Mouse (Mus musculus): ENCODE data around the gene Gm11639. TPM values are rescaled to one million over a fixed set of nuclear protein-coding genes. Genes with fewer than 3 reads are reported as not detected.

Gm11639 gene
- polyA plus RNA-seq, 1 experiment from 2014 or later: 0.08 TPM

GRCm38 (mm10) chr11:104664441-104664840, 21.1 kb upstream of the Gm11639 start:
- no peak overlapping the region for H3K9ac ChIP-seq (ENCODE audit: low read depth, low read length)
- H3K4me1 ChIP-seq (ENCODE audit: control insufficient read depth, insufficient read depth, low read length): no peaks in the 10 kb centered on the region
- no peak overlapping the region for H3K4me2 ChIP-seq (replicated peaks; ENCODE audit: low read depth, low read length)
- H3K27ac ChIP-seq (ENCODE audit: low read depth, low read length): no peak overlapping the region
- H3K9me3 ChIP-seq (ENCODE audit: control insufficient read depth, low read length): no peaks in the 10 kb centered on the region
- no peaks in the 10 kb centered on the region for H3K27me3 ChIP-seq (ENCODE audit: control insufficient read depth, insufficient read depth, low read length)
- ATAC-seq (ENCODE audit: low FRiP score, low TSS enrichment): no peak
- no peak overlapping the region for H3K4me3 ChIP-seq (ENCODE audit: low read length)
- no peaks in the 10 kb centered on the region for H3K36me3 ChIP-seq (ENCODE audit: control insufficient read depth, insufficient read depth, low read length)

DNA sequence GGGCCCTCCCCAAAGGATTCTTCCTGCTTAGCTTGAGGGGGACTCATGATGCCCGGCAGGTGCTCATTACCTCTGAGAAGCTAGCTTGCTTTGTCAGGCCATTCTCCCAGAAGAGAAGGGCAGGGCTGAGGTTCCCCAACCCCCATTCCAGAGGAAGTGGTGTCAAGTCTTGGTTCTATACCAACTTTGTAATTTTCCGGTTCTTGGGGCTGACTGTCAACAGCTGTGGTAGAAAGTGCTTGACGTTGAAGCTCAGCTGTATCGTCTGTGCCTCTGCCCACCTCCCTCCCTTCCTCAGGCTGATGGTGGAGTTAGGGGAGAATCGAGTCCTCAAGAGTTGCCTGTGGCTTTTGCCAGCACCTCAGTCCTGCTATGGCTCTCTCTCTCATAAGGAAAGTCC, 18.1 kb upstream of the Gm11639 start:
- no peak overlapping the region for H3K4me3 ChIP-seq (ENCODE audit: low read length)
- no peaks in the 10 kb centered on the region for H3K4me1 ChIP-seq (ENCODE audit: control insufficient read depth, insufficient read depth, low read length)
- no peaks in the 10 kb centered on the region for H3K9me3 ChIP-seq (ENCODE audit: control insufficient read depth, low read length)
- H3K36me3 ChIP-seq (ENCODE audit: control insufficient read depth, insufficient read depth, low read length): no peaks in the 10 kb centered on the region
- no peak overlapping the region for H3K4me2 ChIP-seq (replicated peaks; ENCODE audit: low read depth, low read length)
- 69% methylated on average over 5 of the region's 5 CpGs for WGBS
- no peak for ATAC-seq (ENCODE audit: low FRiP score, low TSS enrichment)
- H3K27me3 ChIP-seq (ENCODE audit: control insufficient read depth, insufficient read depth, low read length): no peaks in the 10 kb centered on the region
- H3K27ac ChIP-seq (ENCODE audit: low read depth, low read length): no peak overlapping the region
- no peak overlapping the region for H3K9ac ChIP-seq (ENCODE audit: low read depth, low read length)

DNA sequence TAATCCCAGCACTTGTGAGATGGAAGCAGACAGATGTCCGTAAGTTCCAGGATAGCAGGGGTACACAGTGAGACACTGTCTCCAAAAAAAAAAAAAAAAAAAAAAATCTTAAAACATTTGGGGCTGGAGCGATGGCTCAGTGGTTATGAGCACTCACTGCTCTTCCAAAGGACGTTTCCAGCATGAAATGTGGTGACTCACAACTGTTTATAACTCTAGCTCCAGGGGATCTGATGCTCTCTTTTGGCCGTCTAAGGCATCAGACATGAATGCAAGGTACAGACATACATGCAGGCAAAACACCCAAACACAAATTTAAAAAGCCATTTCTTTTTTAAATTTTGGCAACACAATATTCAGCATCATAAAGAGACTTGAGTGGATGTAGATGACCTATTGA, 12.1 kb upstream of the Gm11639 start:
- no peak overlapping the region for H3K9ac ChIP-seq (ENCODE audit: low read depth, low read length)
- no peaks in the 10 kb centered on the region for H3K27me3 ChIP-seq (ENCODE audit: control insufficient read depth, insufficient read depth, low read length)
- no peaks in the 10 kb centered on the region for H3K36me3 ChIP-seq (ENCODE audit: control insufficient read depth, insufficient read depth, low read length)
- no peak overlapping the region for H3K4me2 ChIP-seq (replicated peaks; ENCODE audit: low read depth, low read length)
- WGBS: 79% methylated on average over 4 of the region's 4 CpGs
- no peak overlapping the region for H3K4me3 ChIP-seq (ENCODE audit: low read length)
- no peaks in the 10 kb centered on the region for H3K9me3 ChIP-seq (ENCODE audit: control insufficient read depth, low read length)
- no peak overlapping the region for H3K27ac ChIP-seq (ENCODE audit: low read depth, low read length)
- ATAC-seq (ENCODE audit: low FRiP score, low TSS enrichment): no peak
- H3K4me1 ChIP-seq (ENCODE audit: control insufficient read depth, insufficient read depth, low read length): no peaks in the 10 kb centered on the region

- Histone ChIP-seq H3K9ac (ENCODE audit: low read depth, low read length) (no peak overlapping the region), H3K27ac (ENCODE audit: low read depth, low read length) (no peak overlapping the region), H3K36me3 (ENCODE audit: control insufficient read depth, insufficient read depth, low read length) (no peaks in the 10 kb centered on the region), H3K4me1 (ENCODE audit: control insufficient read depth, insufficient read depth, low read length) (no peaks in the 10 kb centered on the region), H3K4me2 (replicated peaks; ENCODE audit: low read depth, low read length) (no peak overlapping the region), H3K27me3 (ENCODE audit: control insufficient read depth, insufficient read depth, low read length) (no peaks in the 10 kb centered on the region), H3K9me3 (ENCODE audit: control insufficient read depth, low read length) (no peaks in the 10 kb centered on the region), H3K4me3 (ENCODE audit: low read length) (no peak overlapping the region)
- no peak for ATAC-seq (ENCODE audit: low FRiP score, low TSS enrichment)
- 88% methylated on average over 11 of the region's 11 CpGs for WGBS
These were observed 10.7 kb upstream of the Gm11639 start for GRCm38 (mm10) chr11:104674768-104675167.

DNA sequence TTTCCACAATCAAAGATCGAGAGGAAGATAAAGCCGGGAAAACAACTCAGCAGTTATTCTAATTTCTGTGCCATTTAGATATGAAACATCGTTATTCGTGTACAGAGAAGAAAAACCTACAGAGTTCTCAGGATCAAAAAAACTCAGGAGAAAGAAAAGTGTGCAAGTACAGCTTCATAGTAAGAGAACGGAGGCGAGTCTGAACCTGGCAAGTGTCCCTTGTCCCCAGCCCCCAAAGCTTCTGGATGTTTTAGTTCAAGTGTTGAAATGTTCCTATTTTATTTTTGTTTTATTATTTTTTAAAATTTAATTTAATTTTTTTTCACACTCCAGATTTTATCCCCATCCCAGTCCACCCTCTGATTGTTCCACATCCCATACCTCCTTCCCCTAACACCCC, 7.7 kb downstream of the Gm11639 start:
- Histone ChIP-seq H3K9me3 (ENCODE audit: control insufficient read depth, low read length) (no peaks in the 10 kb centered on the region), H3K4me2 (replicated peaks; ENCODE audit: low read depth, low read length) (no peak overlapping the region), H3K36me3 (ENCODE audit: control insufficient read depth, insufficient read depth, low read length) (no peaks in the 10 kb centered on the region), H3K27ac (ENCODE audit: low read depth, low read length) (no peak overlapping the region), H3K9ac (ENCODE audit: low read depth, low read length) (no peak overlapping the region), H3K4me3 (ENCODE audit: low read length) (no peak overlapping the region), H3K4me1 (ENCODE audit: control insufficient read depth, insufficient read depth, low read length) (no peaks in the 10 kb centered on the region), H3K27me3 (ENCODE audit: control insufficient read depth, insufficient read depth, low read length) (no peaks in the 10 kb centered on the region)
- ATAC-seq (ENCODE audit: low FRiP score, low TSS enrichment): no peak
- 82% methylated on average over 6 of the region's 6 CpGs for WGBS

DNA sequence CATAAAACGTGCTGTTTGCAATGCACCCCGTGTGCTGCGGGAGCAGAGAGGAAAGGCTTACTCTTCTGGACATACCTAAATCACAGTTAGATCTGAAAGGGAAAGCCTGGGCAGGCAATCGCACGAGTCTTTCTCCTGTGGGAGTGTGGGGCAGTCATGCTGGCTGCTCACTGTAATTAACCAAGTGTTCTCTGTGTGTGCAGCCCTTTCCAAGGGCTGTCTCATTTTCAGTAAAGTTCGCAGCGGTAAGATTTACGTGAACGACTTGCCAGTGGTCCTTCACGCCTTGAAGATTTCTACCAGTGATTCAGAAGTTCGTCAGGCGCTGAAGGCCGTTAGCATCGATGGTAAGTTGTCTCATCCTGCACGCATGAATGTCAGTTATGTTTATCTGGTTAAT, 18.6 kb downstream of the Gm11639 start:
- Histone ChIP-seq H3K9me3 (ENCODE audit: control insufficient read depth, low read length) (no peaks in the 10 kb centered on the region), H3K36me3 (ENCODE audit: control insufficient read depth, insufficient read depth, low read length) (no peaks in the 10 kb centered on the region), H3K27ac (ENCODE audit: low read depth, low read length) (no peak overlapping the region), H3K4me2 (replicated peaks; ENCODE audit: low read depth, low read length) (peak overlapping the region; percentile 34), H3K27me3 (ENCODE audit: control insufficient read depth, insufficient read depth, low read length) (no peaks in the 10 kb centered on the region), H3K4me1 (ENCODE audit: control insufficient read depth, insufficient read depth, low read length) (no peaks in the 10 kb centered on the region), H3K9ac (ENCODE audit: low read depth, low read length) (no peak overlapping the region), H3K4me3 (ENCODE audit: low read length) (no peak overlapping the region; the same call in 1 of the 2 replicates)
- peak; percentile 83 for ATAC-seq (ENCODE audit: low FRiP score, low TSS enrichment)
- WGBS: 24% methylated on average over 15 of the region's 15 CpGs

- 77% methylated on average over 2 of the region's 2 CpGs for WGBS
- no peaks in the 10 kb centered on the region for H3K27me3 ChIP-seq (ENCODE audit: control insufficient read depth, insufficient read depth, low read length)
- ATAC-seq (ENCODE audit: low FRiP score, low TSS enrichment): no peak
- no peaks in the 10 kb centered on the region for H3K9me3 ChIP-seq (ENCODE audit: control insufficient read depth, low read length)
- no peaks in the 10 kb centered on the region for H3K4me1 ChIP-seq (ENCODE audit: control insufficient read depth, insufficient read depth, low read length)
- H3K36me3 ChIP-seq (ENCODE audit: control insufficient read depth, insufficient read depth, low read length): no peaks in the 10 kb centered on the region
- no peak overlapping the region for H3K27ac ChIP-seq (ENCODE audit: low read depth, low read length)
- no peak overlapping the region for H3K9ac ChIP-seq (ENCODE audit: low read depth, low read length)
- H3K4me3 ChIP-seq (ENCODE audit: low read length): no peak overlapping the region
- no peak overlapping the region for H3K4me2 ChIP-seq (replicated peaks; ENCODE audit: low read depth, low read length)
These were observed 21.6 kb downstream of the Gm11639 start for GRCm38 (mm10) chr11:104707084-104707483.

DNA sequence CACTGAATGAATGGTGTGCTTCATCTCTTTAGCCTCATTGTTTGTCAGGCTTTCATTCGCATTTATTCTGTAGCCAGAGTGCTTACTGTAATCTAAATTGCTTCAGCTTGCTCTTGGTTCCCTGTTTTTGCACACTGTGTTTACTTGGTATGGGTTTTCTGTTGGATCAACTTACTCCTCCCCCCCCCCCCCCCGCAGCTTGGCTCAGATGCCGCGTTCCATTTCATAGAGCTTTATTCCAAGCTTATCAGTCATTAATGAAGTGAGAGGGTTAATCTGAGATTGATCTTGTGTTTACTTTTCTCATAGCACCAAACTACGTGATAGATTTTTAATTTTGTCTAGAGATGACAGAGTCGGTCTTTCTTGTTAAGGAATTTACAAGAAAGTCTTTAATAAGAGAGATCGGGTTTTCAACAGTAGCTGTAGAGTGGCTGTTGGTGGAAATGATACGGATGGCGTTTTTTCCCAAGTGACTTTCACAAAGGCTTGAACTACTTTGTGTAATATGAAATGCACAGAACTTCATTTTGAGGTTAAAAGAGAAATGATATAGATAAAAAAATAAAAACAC, 59.6 kb downstream of the Gm11639 start:
- 81% methylated on average over 9 of the region's 9 CpGs for WGBS
- no peaks in the 10 kb centered on the region for H3K9me3 ChIP-seq (ENCODE audit: control insufficient read depth, low read length)
- no peak for ATAC-seq (ENCODE audit: low FRiP score, low TSS enrichment)
- H3K27ac ChIP-seq (ENCODE audit: low read depth, low read length): no peak overlapping the region
- H3K4me2 ChIP-seq (replicated peaks; ENCODE audit: low read depth, low read length): no peak overlapping the region
- H3K9ac ChIP-seq (ENCODE audit: low read depth, low read length): no peak overlapping the region
- no peaks in the 10 kb centered on the region for H3K27me3 ChIP-seq (ENCODE audit: control insufficient read depth, insufficient read depth, low read length)
- H3K36me3 ChIP-seq (ENCODE audit: control insufficient read depth, insufficient read depth, low read length): no peaks in the 10 kb centered on the region
- no peak overlapping the region for H3K4me3 ChIP-seq (ENCODE audit: low read length)
- no peaks in the 10 kb centered on the region for H3K4me1 ChIP-seq (ENCODE audit: control insufficient read depth, insufficient read depth, low read length)

DNA sequence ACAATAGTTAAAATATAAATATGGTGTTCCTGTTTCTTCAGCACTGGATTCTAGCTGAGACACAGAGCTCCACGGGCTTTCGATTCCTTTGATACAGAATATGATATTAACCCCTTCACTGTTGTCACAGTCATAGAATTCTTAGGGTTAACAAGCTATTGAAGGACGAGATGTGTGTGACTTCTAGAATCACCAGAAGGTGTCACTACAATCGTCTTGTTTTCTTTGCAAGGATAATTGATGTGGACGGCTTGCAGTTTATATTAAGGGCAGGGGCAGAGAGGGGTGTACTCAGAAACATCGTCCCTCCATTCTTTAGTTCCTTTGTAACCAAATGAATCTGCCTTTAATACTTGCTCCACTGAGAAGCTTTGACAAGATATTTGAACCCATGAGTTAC, 80.3 kb downstream of the Gm11639 start:
- H3K4me2 ChIP-seq (replicated peaks; ENCODE audit: low read depth, low read length): no peak overlapping the region
- no peak overlapping the region for H3K9ac ChIP-seq (ENCODE audit: low read depth, low read length)
- H3K36me3 ChIP-seq (ENCODE audit: control insufficient read depth, insufficient read depth, low read length): no peaks in the 10 kb centered on the region
- no peaks in the 10 kb centered on the region for H3K9me3 ChIP-seq (ENCODE audit: control insufficient read depth, low read length)
- ATAC-seq (ENCODE audit: low FRiP score, low TSS enrichment): no peak
- no peak overlapping the region for H3K4me3 ChIP-seq (ENCODE audit: low read length)
- H3K27me3 ChIP-seq (ENCODE audit: control insufficient read depth, insufficient read depth, low read length): no peaks in the 10 kb centered on the region
- H3K27ac ChIP-seq (ENCODE audit: low read depth, low read length): no peak overlapping the region
- WGBS: 33% methylated on average over 6 of the region's 6 CpGs
- H3K4me1 ChIP-seq (ENCODE audit: control insufficient read depth, insufficient read depth, low read length): no peaks in the 10 kb centered on the region
